9 mouse cellular contexts compared by ENCODE assay signal in the genomic region with DNA sequence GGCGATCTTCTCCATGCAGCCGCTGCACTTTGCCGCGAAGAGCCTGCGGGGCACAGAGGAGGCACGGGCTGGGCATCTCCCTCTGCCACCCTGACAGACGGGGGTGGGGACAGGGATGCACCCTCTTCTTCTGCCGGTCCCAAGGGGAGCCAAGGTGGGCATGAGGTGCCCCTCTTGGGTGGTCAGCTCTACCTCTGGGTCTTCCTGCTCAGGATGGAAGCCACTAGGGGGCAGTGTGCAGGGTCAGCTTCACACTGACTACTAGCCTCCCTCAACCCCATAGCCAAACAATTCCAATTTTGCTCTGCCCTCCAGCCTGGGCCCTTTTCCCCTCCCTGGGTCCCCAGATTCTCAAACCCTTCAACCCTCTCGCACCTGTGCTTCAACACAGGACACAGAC.
A peak's percentile ranks its signal among the peaks of the same experiment; 100 is the strongest.
DNase-seq lines count a peak whose midpoint lies in the region; ATAC-seq and TF ChIP-seq lines count a peak whose summit lies in the region.
"Had no signal": no experiment of that assay in that cellular context is flagged by ENCODE, and none has a peak within 500 bp of the region (broad histone marks: within the 10 kb centered on the region; RNA-seq: fewer than 3 reads in every experiment).

No protein-coding gene starts in this region.

- no peak overlapping the region for H3K9ac ChIP-seq in hindbrain, embryonic 12.5 days
- H3K9ac ChIP-seq in ES-E14 (ENCODE audit: insufficient read depth, low read depth, low read length, poor library complexity, severe bottlenecking), result no peak overlapping the region
- H3K9ac ChIP-seq in intestine, embryonic 16.5 days (ENCODE audit: low read depth, low read length), result no peak overlapping the region
- peak overlapping the region; percentile 49 for H3K9ac ChIP-seq in neural tube, embryonic 13.5 days

- 22% methylated on average over 9 of the region's 9 CpGs for WGBS in hindbrain, embryonic 10.5 days
- WGBS in hindbrain, embryonic 12.5 days, result 28% methylated on average over 9 of the region's 9 CpGs
- WGBS in intestine, embryonic 16.5 days, result 20% methylated on average over 9 of the region's 9 CpGs
- WGBS in neural tube, embryonic 13.5 days, result 10% methylated on average over 9 of the region's 9 CpGs

- peak; percentile 36; the same call in 1 of the 2 replicates for TF ChIP-seq CTCF in cortical plate, adult 2 months (IDR thresholded peaks at IDR 0.05; ENCODE audit: extremely low read depth, insufficient read depth, low read length)

- DNase-seq in hindbrain, embryonic 10.5 days (ENCODE audit: low spot score), result peak; percentile 64
- no peak for DNase-seq in ES-E14 (ENCODE audit: low read depth, low spot score)
- DNase-seq in frontal cortex, postnatal 36 days (ENCODE audit: low spot score in 2 of 2), result no peak
- no peak for DNase-seq in frontal cortex, postnatal 10 days (ENCODE audit: low spot score in 2 of 2)

- no peaks in the 10 kb centered on the region for H3K9me3 ChIP-seq in hindbrain, embryonic 10.5 days
- H3K9me3 ChIP-seq in hindbrain, embryonic 12.5 days (replicated peaks), result no peaks in the 10 kb centered on the region
- no peaks in the 10 kb centered on the region for H3K9me3 ChIP-seq in ES-E14 (ENCODE audit: control insufficient read depth, insufficient read depth, low read depth, low read length)
- no peaks in the 10 kb centered on the region for H3K9me3 ChIP-seq in intestine, embryonic 16.5 days (ENCODE audit: control insufficient read depth, low read length)
- no peaks in the 10 kb centered on the region for H3K9me3 ChIP-seq in neural tube, embryonic 13.5 days

- H3K27me3 ChIP-seq in hindbrain, embryonic 10.5 days (ENCODE audit: insufficient read depth, poor library complexity, severe bottlenecking), result peaks cover 93% of the 10 kb centered on the region
- peaks cover 74% of the 10 kb centered on the region for H3K27me3 ChIP-seq in hindbrain, embryonic 12.5 days
- H3K27me3 ChIP-seq in intestine, embryonic 16.5 days (replicated peaks; ENCODE audit: control insufficient read depth, insufficient read depth, low read length), result peaks cover 28% of the 10 kb centered on the region
- H3K27me3 ChIP-seq in neural tube, embryonic 13.5 days, result peaks cover 99% of the 10 kb centered on the region

- no peak overlapping the region for H3K27ac ChIP-seq in hindbrain, embryonic 10.5 days
- H3K27ac ChIP-seq in hindbrain, embryonic 12.5 days, result no peak overlapping the region
- no peak overlapping the region for H3K27ac ChIP-seq in ES-E14 (ENCODE audit: insufficient read depth, low read depth, low read length, poor library complexity, severe bottlenecking)
- no peak overlapping the region for H3K27ac ChIP-seq in cortical plate, adult 2 months (ENCODE audit: insufficient read depth, low read length)
- H3K27ac ChIP-seq in intestine, embryonic 16.5 days (ENCODE audit: low read length), result no peak overlapping the region
- H3K27ac ChIP-seq in neural tube, embryonic 13.5 days (replicated peaks), result peak overlapping the region; percentile 96
- H3K27ac ChIP-seq: macrophage had no signal

- peaks cover 42% of the 10 kb centered on the region for H3K4me1 ChIP-seq in hindbrain, embryonic 10.5 days (replicated peaks)
- peaks cover 24% of the 10 kb centered on the region for H3K4me1 ChIP-seq in hindbrain, embryonic 12.5 days
- no peaks in the 10 kb centered on the region for H3K4me1 ChIP-seq in ES-E14 (ENCODE audit: control insufficient read depth in 2 of 2, insufficient read depth in 2 of 2, low read length in 2 of 2, poor library complexity in 1 of 2)
- no peaks in the 10 kb centered on the region for H3K4me1 ChIP-seq in cortical plate, adult 2 months (ENCODE audit: control insufficient read depth, insufficient read depth, low read length)
- no peaks in the 10 kb centered on the region for H3K4me1 ChIP-seq in intestine, embryonic 16.5 days (ENCODE audit: control insufficient read depth, insufficient read depth, low read length)
- peaks cover 77% of the 10 kb centered on the region for H3K4me1 ChIP-seq in neural tube, embryonic 13.5 days (replicated peaks)

- 0 out of 2 replicates have a peak overlapping the region, but pooled peaks have one; percentile 9 for H3K4me3 ChIP-seq in hindbrain, embryonic 10.5 days
- no peak overlapping the region for H3K4me3 ChIP-seq in hindbrain, embryonic 12.5 days
- H3K4me3 ChIP-seq in ES-E14 (ENCODE audit: insufficient read depth in 1 of 2, low read depth in 1 of 2, low read length in 2 of 2, poor library complexity in 1 of 2, severe bottlenecking in 1 of 2), result peak overlapping the region; percentile 45 to 58
- H3K4me3 ChIP-seq in cortical plate, adult 2 months (ENCODE audit: insufficient read depth, low read length), result no peak overlapping the region
- H3K4me3 ChIP-seq in intestine, embryonic 16.5 days (ENCODE audit: low read length), result no peak overlapping the region
- H3K4me3 ChIP-seq in neural tube, embryonic 13.5 days, result peak overlapping the region; percentile 5; the same call in 1 of the 2 replicates

- H3K4me2 ChIP-seq in hindbrain, embryonic 12.5 days (replicated peaks), result no peak overlapping the region
- peak overlapping the region; percentile 31; the same call in 1 of the 2 replicates for H3K4me2 ChIP-seq in intestine, embryonic 16.5 days (ENCODE audit: low read depth, low read length)
- peak overlapping the region; percentile 37 for H3K4me2 ChIP-seq in neural tube, embryonic 13.5 days

- no peak for TF ChIP-seq POLR2A in cortical plate, adult 2 months (IDR thresholded peaks at IDR 0.05; ENCODE audit: extremely low read depth, insufficient read depth, low read length)

- in situ Hi-C loops in ES-E14 (cut with MboI; ENCODE audit: low sequenced_read_pairs in 2 of 2, unreplicated experiment in 2 of 2), result no loop called here

- no peak for ATAC-seq in hindbrain, embryonic 12.5 days (ENCODE audit: low FRiP score)
- ATAC-seq in intestine, embryonic 16.5 days, result no peak
- ATAC-seq in neural tube, embryonic 13.5 days (ENCODE audit: low read depth), result no peak

- 0 out of 2 replicates have a peak, but pooled peaks cover 3% of the 10 kb centered on the region for H3K36me3 ChIP-seq in hindbrain, embryonic 10.5 days
- no peaks in the 10 kb centered on the region for H3K36me3 ChIP-seq in hindbrain, embryonic 12.5 days
- no peaks in the 10 kb centered on the region for H3K36me3 ChIP-seq in ES-E14 (ENCODE audit: control insufficient read depth, insufficient read depth, low read length, poor library complexity, severe bottlenecking)
- no peaks in the 10 kb centered on the region for H3K36me3 ChIP-seq in intestine, embryonic 16.5 days (ENCODE audit: control insufficient read depth, insufficient read depth, low read length)
- H3K36me3 ChIP-seq in neural tube, embryonic 13.5 days, result no peaks in the 10 kb centered on the region

TF ChIP-seq in ES-E14, 5 proteins besides CTCF, POLR2A, EP300 and RAD21:
- no peak for TF ChIP-seq CHD2 (IDR thresholded peaks at IDR 0.05; ENCODE audit: low read depth, low read length)
- TF ChIP-seq HCFC1 (IDR thresholded peaks at IDR 0.05; ENCODE audit: borderline replicate concordance, insufficient read depth, low read length), result no peak

Comparison
In these comparisons a context has a peak if more than half of its experiments do, and no peak if none do; other contexts are left out.
1. H3K4me3 ChIP-seq: peak in hindbrain, embryonic 10.5 days (single experiment), ES-E14 (2 of 2) and neural tube, embryonic 13.5 days (single experiment); none in hindbrain, embryonic 12.5 days (single experiment), cortical plate, adult 2 months (single experiment) and intestine, embryonic 16.5 days (single experiment).